Mouse (Mus musculus) layer of hippocampus, adult 9-10 months (tissue): Measurements from ENCODE around the gene Vmn2r65.

Experiments
- DNase-seq: peaks from one replicate; pipeline ENCODE4 v3.0.0; 2022; ENCODE audit warnings: low spot score

Vmn2r65 gene

GRCm38 (mm10) chr7:84964015-84964414, at the start of gene Vmn2r65:
Gene Vmn2r65 (minus strand): TSS chr7:84964115.
- no peak for DNase-seq

- DNase-seq, result no peak
These were observed 48.3 kb upstream of the Vmn2r65 start, which contains the start of gene Vmn2r66 for GRCm38 (mm10) chr7:85012168-85012567. Gene Vmn2r66 (minus strand): TSS chr7:85012268.

DNA sequence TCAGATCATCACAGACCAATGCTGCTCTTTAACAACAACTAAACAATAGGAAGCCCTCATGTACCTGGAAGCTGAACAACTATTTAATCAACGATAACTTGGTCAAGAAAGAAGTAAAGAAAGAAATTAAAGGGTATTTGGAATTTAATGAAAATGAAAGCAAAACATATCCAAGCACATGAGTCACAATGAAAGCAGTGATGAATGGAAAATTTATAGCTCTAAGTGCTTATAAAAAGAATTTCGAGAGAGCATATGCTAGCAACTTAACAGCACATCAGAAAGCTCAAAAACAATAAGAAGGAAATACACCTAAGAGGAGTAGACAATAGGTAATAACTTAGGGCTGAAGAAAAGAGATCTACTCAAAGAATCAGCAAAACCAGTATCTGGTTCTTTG, 32.8 kb upstream of the Vmn2r65 start:
- DNase-seq, result no peak
